Mouse (Mus musculus) limb, embryonic 13.5 days (tissue): ENCODE results near the gene Mta3. TPM values are rescaled to one million over a fixed set of nuclear protein-coding genes. Genes with fewer than 3 reads are reported as not detected.
"Not testable (repeated sequence)": the region's sequence is repeated elsewhere in the genome, so short reads cannot be mapped to it uniquely, and the experiment has no call there.

ENCODE experiments used
- ATAC-seq: fragments of 200-750 bp; cut with Nextera tagmentation; 2 replicates; pipeline ENCODE4 v1.8.0; 2017; ENCODE audit warnings: low read depth, moderate number of reproducible peaks, moderate TSS enrichment; ENCODE audit not compliant: low FRiP score
- H3K27ac ChIP-seq: fragments of 300-500 bp; sonication (generic); 2 replicates; pipeline ENCODE4 v1.5.1; 2015; ENCODE audit warnings: inconsistent platforms, mild to moderate bottlenecking, moderate library complexity
- H3K27me3 ChIP-seq: fragments of 300-500 bp; sonication (generic); 2 replicates; pipeline ENCODE4 v1.6.1; 2015; ENCODE audit warnings: mild to moderate bottlenecking, inconsistent platforms
- H3K36me3 ChIP-seq: fragments of 300-500 bp; sonication (generic); 2 replicates; pipeline ENCODE4 v1.6.1; 2015; ENCODE audit warnings: inconsistent platforms, mild to moderate bottlenecking, moderate library complexity
- H3K4me1 ChIP-seq: fragments of 300-500 bp; sonication (generic); 2 replicates; pipeline ENCODE4 v1.6.1; 2015; ENCODE audit warnings: inconsistent platforms
- H3K4me2 ChIP-seq: fragments of 300-500 bp; sonication (generic); replicated peaks from 2 replicates; pipeline ENCODE4 v1.6.1; 2015; ENCODE audit warnings: inconsistent platforms, mild to moderate bottlenecking, moderate library complexity
- H3K4me3 ChIP-seq: fragments of 300-500 bp; sonication (generic); 2 replicates; pipeline ENCODE4 v1.5.1; 2015; ENCODE audit warnings: moderate library complexity, mild to moderate bottlenecking, inconsistent platforms
- H3K9ac ChIP-seq: fragments of 300-500 bp; sonication (generic); 2 replicates; pipeline ENCODE4 v1.6.1; 2015; ENCODE audit warnings: mild to moderate bottlenecking, inconsistent platforms
- H3K9me3 ChIP-seq: fragments of 300-500 bp; sonication (generic); 2 replicates; pipeline ENCODE4 v1.6.1; 2016; ENCODE audit warnings: inconsistent platforms
- WGBS: fragments of 180-500 bp; shearing (Covaris S2); methylation state at CpG from one replicate; pipeline ENCODE4 v1.1.7; 2015; 5-methylcytosine and 5-hydroxymethylcytosine counted together
- polyA plus RNA-seq: library from polyadenylated mRNA; unstranded; fragments of >200 nt; fragmentation: Nextera tagmentation; extraction: Ambion mirVana; gene quantifications from 2 replicates; pipeline ENCODE4 v1.2.1, GENCODE M21; 2015

The Mta3 gene
- polyA plus RNA-seq, 1 experiment from 2014 or later: 47.9 TPM

GRCm38 (mm10) chr17:83860224-83860623 is 154.3 kb downstream of the Mta3 start:
- no peak overlapping the region for H3K4me2 ChIP-seq
- H3K4me3 ChIP-seq: no peak overlapping the region
- no peak overlapping the region for H3K9ac ChIP-seq
- no peak overlapping the region for H3K27ac ChIP-seq
- H3K27me3 ChIP-seq: no peaks in the 10 kb centered on the region
- ATAC-seq: no peak
- H3K9me3 ChIP-seq: no peaks in the 10 kb centered on the region
- peaks cover 6% of the 10 kb centered on the region; the same call in 1 of the 2 replicates for H3K4me1 ChIP-seq
- WGBS: 85% methylated on average over 7 of the region's 7 CpGs
- no peaks in the 10 kb centered on the region for H3K36me3 ChIP-seq

- not testable (repeated sequence) for H3K27ac ChIP-seq, H3K9me3 ChIP-seq, H3K36me3 ChIP-seq, H3K27me3 ChIP-seq, ATAC-seq, H3K4me1 ChIP-seq
- peak overlapping the region; percentile 71 for H3K4me3 ChIP-seq
- H3K4me2 ChIP-seq: peak overlapping the region; percentile 79
- 0 out of 2 replicates have a peak overlapping the region, but pooled peaks have one; percentile 84 for H3K9ac ChIP-seq
- WGBS: 67% methylated on average over 8 of the region's 8 CpGs
These were observed 155.0 kb downstream of the Mta3 start for GRCm38 (mm10) chr17:83860968-83861367.

DNA sequence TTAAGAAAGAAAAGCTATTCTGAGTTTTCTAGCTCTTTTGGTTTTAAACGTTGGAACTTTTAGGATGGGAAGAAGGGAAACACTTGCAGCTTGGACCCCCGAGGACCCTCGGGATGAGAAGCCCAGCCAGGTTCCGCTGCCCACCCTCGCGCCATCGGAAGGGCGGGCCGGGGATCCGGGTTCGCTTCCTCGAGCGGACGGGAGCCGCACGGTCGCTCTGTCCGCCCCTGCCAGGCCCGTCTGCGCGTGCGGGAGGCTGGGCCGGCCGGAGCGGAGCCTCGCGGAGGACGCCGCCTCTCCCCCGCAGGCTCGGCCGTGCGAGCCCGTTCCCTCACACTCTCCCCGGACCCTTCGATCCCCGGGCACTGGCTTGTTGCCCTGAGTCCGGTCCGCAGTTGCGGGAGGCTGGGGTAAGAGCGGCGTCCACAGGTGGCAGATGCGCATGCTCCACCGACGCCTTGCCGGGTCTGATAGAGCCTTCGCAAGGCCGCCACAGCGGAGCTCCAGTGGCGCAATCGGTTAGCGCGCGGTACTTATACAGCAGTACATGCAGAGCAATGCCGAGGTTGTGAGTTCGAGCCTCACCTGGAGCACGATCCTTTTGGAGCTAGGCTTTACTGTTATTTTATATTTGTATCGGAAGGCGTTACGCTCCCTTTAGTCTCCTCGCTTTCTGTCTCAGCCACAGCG is 155.6 kb downstream of the Mta3 start:
- WGBS: under 1% methylated on average over 61 of the region's 62 CpGs
- peak overlapping the region; percentile 84 for H3K9ac ChIP-seq

GRCm38 (mm10) chr17:83862134-83862881 is 156.3 kb downstream of the Mta3 start:
- peaks cover 14% of the 10 kb centered on the region for H3K4me1 ChIP-seq
- no peaks in the 10 kb centered on the region for H3K9me3 ChIP-seq
- peak overlapping the region; percentile 71 for H3K4me3 ChIP-seq
- no peaks in the 10 kb centered on the region for H3K36me3 ChIP-seq
- under 1% methylated on average over 27 of the region's 27 CpGs for WGBS
- no peaks in the 10 kb centered on the region for H3K27me3 ChIP-seq
- peak overlapping the region; percentile 79 for H3K4me2 ChIP-seq
- H3K27ac ChIP-seq: peak overlapping the region; percentile 95
- peak overlapping the region; percentile 84 for H3K9ac ChIP-seq
- ATAC-seq: peak; percentile 66

More for the DNA sequence above, 155.6 kb downstream of the Mta3 start:
- peak overlapping the region; percentile 71 for H3K4me3 ChIP-seq
- peak; percentile 93 for ATAC-seq
- no peaks in the 10 kb centered on the region for H3K9me3 ChIP-seq
- H3K4me1 ChIP-seq: peaks cover 7% of the 10 kb centered on the region; the same call in 1 of the 2 replicates
- peak overlapping the region; percentile 95 for H3K27ac ChIP-seq
- peak overlapping the region; percentile 79 for H3K4me2 ChIP-seq
- H3K27me3 ChIP-seq: no peaks in the 10 kb centered on the region
- H3K36me3 ChIP-seq: no peaks in the 10 kb centered on the region

DNA sequence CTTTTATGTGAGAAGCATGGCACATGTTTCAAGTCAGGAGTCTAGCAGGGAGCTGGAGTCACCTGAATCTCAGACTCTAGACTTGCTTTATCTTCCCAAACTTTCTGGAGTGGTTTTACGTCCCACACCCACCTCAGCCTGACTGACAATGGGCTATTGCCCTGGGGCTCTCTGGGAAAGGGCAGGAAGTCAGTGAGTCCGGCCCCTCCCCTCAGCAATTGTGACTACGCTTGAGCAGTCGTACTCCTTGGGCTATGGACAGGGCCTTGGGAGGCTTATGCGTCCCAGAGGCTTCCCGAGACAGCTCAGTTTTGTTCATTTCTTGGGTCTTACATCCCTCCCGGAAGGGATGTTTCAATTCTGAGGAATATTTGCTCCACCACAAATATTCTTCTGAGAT is 159.4 kb downstream of the Mta3 start:
- no peak overlapping the region for H3K9ac ChIP-seq
- H3K27me3 ChIP-seq: no peaks in the 10 kb centered on the region; the same call in 1 of the 2 replicates
- no peak for ATAC-seq
- WGBS: 69% methylated on average over 7 of the region's 7 CpGs
- no peak overlapping the region for H3K27ac ChIP-seq
- H3K4me2 ChIP-seq: no peak overlapping the region
- H3K4me3 ChIP-seq: no peak overlapping the region
- H3K9me3 ChIP-seq: no peaks in the 10 kb centered on the region
- no peaks in the 10 kb centered on the region for H3K36me3 ChIP-seq
- peaks cover 14% of the 10 kb centered on the region for H3K4me1 ChIP-seq

DNA sequence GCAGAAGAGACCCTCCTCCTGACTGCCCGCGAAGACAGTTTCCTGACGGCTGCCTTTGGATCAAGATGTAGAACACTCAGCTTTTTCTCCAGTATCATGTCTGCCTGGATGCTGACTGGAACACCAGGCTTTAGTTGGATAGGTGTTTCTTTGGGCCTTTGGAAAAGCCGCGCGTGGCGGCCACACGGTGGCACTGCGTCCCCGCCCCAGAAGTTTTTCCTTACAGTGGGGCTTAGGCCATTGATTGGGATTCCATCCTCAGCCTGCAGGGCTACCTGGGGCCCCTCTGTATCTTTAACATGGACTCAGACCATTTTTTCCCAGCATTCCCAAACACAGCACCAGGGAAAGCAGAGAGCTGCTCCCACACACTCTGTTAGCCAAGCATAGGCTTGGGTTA is 160.6 kb downstream of the Mta3 start:
- Histone ChIP-seq H3K4me3 (no peak overlapping the region), H3K36me3 (no peaks in the 10 kb centered on the region), H3K9ac (no peak overlapping the region; the same call in 1 of the 2 replicates), H3K4me1 (peaks cover 14% of the 10 kb centered on the region), H3K9me3 (no peaks in the 10 kb centered on the region), H3K4me2 (no peak overlapping the region), H3K27ac (no peak overlapping the region), H3K27me3 (no peaks in the 10 kb centered on the region; the same call in 1 of the 2 replicates)
- 17% methylated on average over 10 of the region's 10 CpGs for WGBS
- ATAC-seq: no peak

DNA sequence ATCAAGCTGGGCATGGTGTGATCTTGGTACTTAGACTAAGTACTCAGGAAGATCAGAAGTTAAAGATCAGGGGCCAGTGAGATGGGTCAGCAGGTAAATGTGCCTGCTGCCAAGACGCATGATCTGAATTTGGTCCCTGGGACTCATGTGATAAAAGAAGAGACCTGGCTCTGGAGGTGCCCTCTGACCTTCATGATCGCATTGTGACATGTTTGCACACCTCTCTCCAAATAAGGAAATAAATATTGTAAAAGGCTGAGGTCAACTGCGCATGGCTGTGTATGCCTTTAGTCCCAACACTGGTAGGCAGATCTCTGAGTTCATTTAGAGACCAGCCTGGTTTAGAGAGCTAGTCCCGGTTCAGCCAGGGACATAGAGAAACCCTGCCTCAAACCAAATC is 164.4 kb downstream of the Mta3 start:
- no peak for ATAC-seq
- H3K36me3 ChIP-seq: no peaks in the 10 kb centered on the region
- no peaks in the 10 kb centered on the region; the same call in 1 of the 2 replicates for H3K27me3 ChIP-seq
- no peak overlapping the region for H3K9ac ChIP-seq
- H3K9me3 ChIP-seq: no peaks in the 10 kb centered on the region
- H3K4me3 ChIP-seq: no peak overlapping the region
- 87% methylated on average over 4 of the region's 4 CpGs for WGBS
- no peak overlapping the region for H3K4me2 ChIP-seq
- H3K27ac ChIP-seq: no peak overlapping the region
- peaks cover 18% of the 10 kb centered on the region for H3K4me1 ChIP-seq

Other genes starting within 250 kb of the Mta3 start
- 138 and 140 TPM in 2 replicates for gene Cox7a2l, start 188.8 kb upstream of the Mta3 start, polyA plus RNA-seq
- gene Kcng3, start 74.3 kb upstream of the Mta3 start, polyA plus RNA-seq: not detected in 2 replicates
- 1.3 TPM in 2 replicates for gene Haao, start 141.8 kb downstream of the Mta3 start, polyA plus RNA-seq